Mouse (Mus musculus) kidney, adult 2 months (tissue): ENCODE data around the gene P2ry2. TPM values are rescaled to one million over a fixed set of nuclear protein-coding genes. Genes with fewer than 3 reads are reported as not detected.

Experiments
- DNase-seq: peaks from one replicate; pipeline ENCODE4 v3.0.0; 2021
- H3K27ac ChIP-seq: fragments of 200-500 bp; 2 replicates; pipeline ENCODE4 v1.5.1; 2012; ENCODE audit warnings: low read depth, low read length, control low read depth, inconsistent platforms; ENCODE audit not compliant: insufficient read depth
- H3K27me3 ChIP-seq: fragments of 200-500 bp; replicated peaks from 2 replicates; pipeline ENCODE4 v1.6.1; 2012; ENCODE audit warnings: mild to moderate bottlenecking, moderate library complexity, low read length, inconsistent platforms; ENCODE audit not compliant: control insufficient read depth, insufficient read depth
- H3K36me3 ChIP-seq: fragments of 200-500 bp; 2 replicates; pipeline ENCODE4 v1.6.1; 2012; ENCODE audit warnings: mild to moderate bottlenecking, moderate library complexity, low read length, inconsistent platforms; ENCODE audit not compliant: control insufficient read depth, insufficient read depth
- H3K4me1 ChIP-seq: fragments of 200-500 bp; 2 replicates; pipeline ENCODE4 v1.6.1; 2011; ENCODE audit warnings: low read length; ENCODE audit not compliant: control insufficient read depth, insufficient read depth
- H3K4me3 ChIP-seq: fragments of 200-500 bp; 2 replicates; pipeline ENCODE4 v1.5.1; 2011; ENCODE audit warnings: mild to moderate bottlenecking, low read depth, low read length, control low read depth; ENCODE audit not compliant: insufficient read depth
- CTCF ChIP-seq: fragments of 200-500 bp; conservative IDR thresholded peaks from 2 replicates; pipeline ENCODE4 v1.5.1; 2011; ENCODE audit warnings: low read depth, mild to moderate bottlenecking, control low read depth, low read length, moderate library complexity, mixed read lengths; ENCODE audit not compliant: insufficient read depth, insufficient read length
- POLR2A ChIP-seq: fragments of 200-500 bp; IDR thresholded peaks from one replicate; pipeline ENCODE4 v1.6.1; 2011; ENCODE audit warnings: low read depth, low read length, control low read depth
- WGBS: fragments of 180-500 bp; shearing (Covaris S2); methylation state at CpG from one replicate; pipeline ENCODE4 v1.1.7; 2018; 5-methylcytosine and 5-hydroxymethylcytosine counted together
- polyA plus RNA-seq: library from polyadenylated mRNA; depleted of rRNA; stranded (reverse); fragments of >200 nt; gene quantifications from 2 replicates; pipeline ENCODE4 v1.2.3, GENCODE M21; 2012

Gene P2ry2
- polyA plus RNA-seq, 1 experiment, result 15.0 TPM

GRCm38 (mm10) chr7:101033371-101033770, 20.7 kb upstream of the P2ry2 start:
- 87% methylated on average over 2 of the region's 2 CpGs for WGBS
- no peaks in the 10 kb centered on the region for H3K36me3 ChIP-seq

DNA sequence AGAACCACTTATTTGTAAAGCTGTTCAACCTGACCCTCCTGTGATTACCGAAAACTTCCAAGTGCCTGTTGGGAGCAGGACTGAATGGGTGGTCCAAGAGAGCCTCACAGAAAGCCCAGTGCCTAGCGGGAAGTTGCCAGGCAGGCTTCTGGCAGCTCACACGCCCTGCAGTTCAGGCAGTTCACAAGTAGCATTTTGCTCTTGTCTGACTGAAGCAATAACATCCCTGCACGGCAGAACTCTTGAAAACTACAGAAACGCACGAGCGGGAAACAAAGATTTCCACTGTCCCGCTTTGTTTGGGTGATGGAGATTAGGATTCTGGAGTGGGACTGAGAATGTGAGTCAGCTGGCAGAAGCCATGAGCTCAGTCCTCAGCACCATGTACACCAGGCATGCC, 18.6 kb upstream of the P2ry2 start:
- H3K27me3 ChIP-seq, result no peaks in the 10 kb centered on the region
- no peak overlapping the region for H3K27ac ChIP-seq
- H3K4me3 ChIP-seq, result no peak overlapping the region
- no peaks in the 10 kb centered on the region for H3K36me3 ChIP-seq
- WGBS, result 69% methylated on average over 8 of the region's 8 CpGs
- DNase-seq, result no peak
- H3K4me1 ChIP-seq, result no peaks in the 10 kb centered on the region
- TF ChIP-seq POLR2A (no peak), CTCF (no peak)

More at GRCm38 (mm10) chr7:101033371-101033770, 20.7 kb upstream of the P2ry2 start:
- H3K4me3 ChIP-seq, result no peak overlapping the region
- H3K27me3 ChIP-seq, result no peaks in the 10 kb centered on the region
- no peak overlapping the region for H3K27ac ChIP-seq
- TF ChIP-seq POLR2A (no peak), CTCF (no peak)
- DNase-seq, result no peak
- H3K4me1 ChIP-seq, result no peaks in the 10 kb centered on the region

GRCm38 (mm10) chr7:101030756-101031155, 18.1 kb upstream of the P2ry2 start:
- TF ChIP-seq POLR2A (no peak), CTCF (no peak)
- H3K27ac ChIP-seq, result no peak overlapping the region
- H3K27me3 ChIP-seq, result no peaks in the 10 kb centered on the region
- H3K4me3 ChIP-seq, result no peak overlapping the region
- H3K36me3 ChIP-seq, result no peaks in the 10 kb centered on the region
- H3K4me1 ChIP-seq, result no peaks in the 10 kb centered on the region
- no peak for DNase-seq

GRCm38 (mm10) chr7:101029446-101029845, 16.8 kb upstream of the P2ry2 start:
- DNase-seq, result no peak
- no peak overlapping the region for H3K27ac ChIP-seq
- H3K36me3 ChIP-seq, result no peaks in the 10 kb centered on the region
- H3K4me3 ChIP-seq, result no peak overlapping the region
- no peaks in the 10 kb centered on the region for H3K27me3 ChIP-seq
- WGBS, result 35% methylated on average over 6 of the region's 6 CpGs
- no peaks in the 10 kb centered on the region for H3K4me1 ChIP-seq
- no peak for TF ChIP-seq POLR2A

DNA sequence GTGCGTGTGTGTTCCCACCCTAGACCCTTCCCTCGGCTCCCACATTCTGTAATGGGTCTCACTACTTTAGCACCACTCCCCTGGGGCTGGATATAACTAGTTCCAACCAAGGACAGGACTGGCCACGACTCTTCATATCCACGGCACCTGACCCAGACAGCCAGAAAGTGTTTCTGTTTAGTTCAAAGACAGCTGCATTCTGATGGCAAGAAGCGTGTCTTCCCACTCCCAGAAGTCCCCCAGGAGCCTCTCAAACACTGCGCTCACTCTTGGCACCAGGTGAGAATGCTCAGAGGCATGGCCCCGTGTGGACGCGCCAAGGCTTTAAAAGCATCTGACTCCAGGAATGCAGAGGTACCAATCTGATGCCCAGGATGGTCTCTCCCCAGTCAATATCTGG, 16.3 kb upstream of the P2ry2 start:
- Histone ChIP-seq H3K27me3 (no peaks in the 10 kb centered on the region), H3K27ac (no peak overlapping the region), H3K36me3 (no peaks in the 10 kb centered on the region), H3K4me3 (no peak overlapping the region), H3K4me1 (no peaks in the 10 kb centered on the region)
- DNase-seq, result no peak
- WGBS, result 86% methylated on average over 9 of the region's 9 CpGs
- TF ChIP-seq POLR2A, result no peak
- no peak for TF ChIP-seq CTCF

DNA sequence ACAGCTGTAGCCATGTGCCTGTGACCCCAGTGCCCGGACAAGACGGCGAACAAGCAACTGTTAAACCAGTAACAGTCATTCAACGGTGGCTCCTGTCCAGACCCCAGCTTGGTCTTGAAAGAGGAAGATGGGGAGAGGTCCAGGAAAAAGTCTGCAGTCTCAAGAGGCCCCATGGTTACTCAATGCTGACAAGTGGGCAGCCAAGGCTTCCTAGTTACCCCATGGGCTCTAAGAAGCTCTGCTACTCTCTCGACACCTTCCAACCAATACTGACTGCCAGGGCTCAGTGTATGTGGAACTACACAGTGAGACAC, 15.7 kb upstream of the P2ry2 start:
- no peak for DNase-seq
- WGBS, result 81% methylated on average over 5 of the region's 5 CpGs
- TF ChIP-seq POLR2A (no peak), CTCF (no peak)

GRCm38 (mm10) chr7:101027623-101028443, 15.2 kb upstream of the P2ry2 start:
- no peak overlapping the region for H3K27ac ChIP-seq
- no peak for TF ChIP-seq POLR2A
- no peak for TF ChIP-seq CTCF
- WGBS, result 80% methylated on average over 10 of the region's 10 CpGs
- no peak overlapping the region for H3K4me3 ChIP-seq
- H3K4me1 ChIP-seq, result no peaks in the 10 kb centered on the region
- no peaks in the 10 kb centered on the region for H3K27me3 ChIP-seq
- H3K36me3 ChIP-seq, result no peaks in the 10 kb centered on the region
- DNase-seq, result no peak

More for the DNA sequence above, 15.7 kb upstream of the P2ry2 start:
- no peak overlapping the region for H3K27ac ChIP-seq
- H3K36me3 ChIP-seq, result no peaks in the 10 kb centered on the region
- no peak overlapping the region for H3K4me3 ChIP-seq
- H3K4me1 ChIP-seq, result no peaks in the 10 kb centered on the region
- no peaks in the 10 kb centered on the region for H3K27me3 ChIP-seq
